Mouse (Mus musculus): Measurements from ENCODE around the gene Rnf103. TPM values are rescaled to one million over a fixed set of nuclear protein-coding genes. Genes with fewer than 3 reads are reported as not detected.
"Not testable (repeated sequence)": the region's sequence is repeated elsewhere in the genome, so short reads cannot be mapped to it uniquely, and the experiment has no call there.

The Rnf103 gene
- polyA plus RNA-seq (2017; shearing (Covaris generic)): 1 to 10 TPM; 4.4 to 5.7 TPM

- peak; percentile 79 for ATAC-seq
These were observed at the start of gene Rnf103 for GRCm38 (mm10) chr6:71493675-71494340. Gene Rnf103 (plus strand): TSS chr6:71493894.

GRCm38 (mm10) chr6:71444756-71445155, 48.9 kb upstream of the Rnf103 start:
- no peak for ATAC-seq

- ATAC-seq: no peak
These were observed 48.1 kb upstream of the Rnf103 start for GRCm38 (mm10) chr6:71445560-71445959.

GRCm38 (mm10) chr6:71452792-71453191, 40.9 kb upstream of the Rnf103 start:
- no peak for ATAC-seq

GRCm38 (mm10) chr6:71453983-71454739, 39.5 kb upstream of the Rnf103 start:
- not testable (repeated sequence) for ATAC-seq

GRCm38 (mm10) chr6:71457956-71458608, 35.6 kb upstream of the Rnf103 start:
- ATAC-seq: no peak

GRCm38 (mm10) chr6:71465146-71465545, 28.5 kb upstream of the Rnf103 start:
- ATAC-seq: no peak

- ATAC-seq: no peak
These were observed 25.9 kb upstream of the Rnf103 start for GRCm38 (mm10) chr6:71467766-71468165.

GRCm38 (mm10) chr6:71469291-71469690, 24.4 kb upstream of the Rnf103 start:
- no peak for ATAC-seq

GRCm38 (mm10) chr6:71471830-71472520, 21.7 kb upstream of the Rnf103 start:
- no peak for ATAC-seq

GRCm38 (mm10) chr6:71472786-71473185, 20.9 kb upstream of the Rnf103 start:
- no peak for ATAC-seq

- no peak for ATAC-seq
These were observed 18.1 kb upstream of the Rnf103 start for GRCm38 (mm10) chr6:71475604-71476003.

GRCm38 (mm10) chr6:71476783-71477182, 16.9 kb upstream of the Rnf103 start:
- ATAC-seq: no peak

- not testable (repeated sequence) for ATAC-seq
These were observed 14.7 kb upstream of the Rnf103 start for GRCm38 (mm10) chr6:71478816-71479568.

- not testable (repeated sequence) for ATAC-seq
These were observed 14.1 kb upstream of the Rnf103 start for GRCm38 (mm10) chr6:71479588-71479987.

- ATAC-seq: no peak
These were observed 13.6 kb upstream of the Rnf103 start for GRCm38 (mm10) chr6:71480136-71480535.

GRCm38 (mm10) chr6:71481136-71481535, 12.6 kb upstream of the Rnf103 start:
- ATAC-seq: no peak

- ATAC-seq: no peak
These were observed 8.4 kb upstream of the Rnf103 start for GRCm38 (mm10) chr6:71485246-71485645.

- no peak for ATAC-seq
These were observed 7.5 kb upstream of the Rnf103 start for GRCm38 (mm10) chr6:71486226-71486625.

GRCm38 (mm10) chr6:71486867-71487266, 6.8 kb upstream of the Rnf103 start:
- ATAC-seq: no peak

- no peak for ATAC-seq
These were observed 5.7 kb upstream of the Rnf103 start for GRCm38 (mm10) chr6:71487966-71488365.

- ATAC-seq: no peak
These were observed 1.6 kb upstream of the Rnf103 start for GRCm38 (mm10) chr6:71492136-71492535.

All from activated CD4-positive, CD25-positive, alpha-beta regulatory T cell, adult 4 months (primary cell).